ENCODE assay signal across 16 mouse cellular contexts in the genomic region with DNA sequence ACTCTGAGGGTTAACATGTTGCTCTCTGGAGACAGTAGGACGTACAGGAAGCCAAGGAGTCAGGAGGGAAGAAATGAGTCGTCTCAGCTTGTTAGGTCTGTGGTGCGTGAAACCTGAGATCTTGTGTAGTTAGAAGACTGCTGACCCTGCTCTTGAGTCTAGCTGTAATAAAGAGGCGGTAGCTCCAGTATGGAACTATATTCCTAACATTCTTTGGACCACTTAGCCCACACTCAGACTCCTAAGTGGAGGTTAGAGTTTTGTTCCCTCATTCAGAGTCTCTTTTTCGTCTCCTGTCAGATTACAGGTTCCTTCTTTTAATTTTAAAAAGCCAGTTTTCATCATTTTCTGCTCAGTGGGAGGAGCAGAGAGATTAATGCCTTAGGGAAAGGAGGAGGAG.
"Had no signal": no experiment of that assay in that cellular context is flagged by ENCODE, and none has a peak within 500 bp of the region (broad histone marks: within the 10 kb centered on the region; RNA-seq: fewer than 3 reads in every experiment).

No protein-coding gene starts in this region.

- H3K9ac ChIP-seq: limb, embryonic 15.5 days; liver, embryonic 12.5 days; liver, embryonic 15.5 days had no signal

- H3K27me3 ChIP-seq: limb, embryonic 15.5 days; liver, embryonic 12.5 days; liver, embryonic 15.5 days had no signal

- H3K4me1 ChIP-seq: liver, embryonic 12.5 days had no signal

- DNase-seq: kidney, adult 2 months; kidney, postnatal 25 days; layer of hippocampus, adult 9-11 months; lung, adult 2 months; midbrain, embryonic 14.5 days; thymus, adult 2 months; thymus, postnatal 14 days; thymus, postnatal 4 days had no signal

- H3K9me3 ChIP-seq: limb, embryonic 15.5 days; liver, embryonic 12.5 days; liver, embryonic 15.5 days had no signal

- H3K4me3 ChIP-seq: layer of hippocampus, adult 2 months; limb, embryonic 15.5 days; liver, embryonic 12.5 days; liver, embryonic 15.5 days had no signal

- H3K4me2 ChIP-seq: limb, embryonic 15.5 days; liver, embryonic 12.5 days; liver, embryonic 15.5 days; midbrain, embryonic 11.5 days had no signal

- H3K27ac ChIP-seq: kidney, postnatal 0 days; layer of hippocampus, adult 2 months; limb, embryonic 15.5 days; liver, embryonic 12.5 days; liver, embryonic 15.5 days; stomach, postnatal 0 days had no signal

- ATAC-seq: intestine, embryonic 16.5 days; liver, embryonic 12.5 days had no signal
